Mouse (Mus musculus) common myeloid progenitor, adult 5-6 weeks (primary cell): ENCODE results near the gene Rgs17. TPM values are rescaled to one million over a fixed set of nuclear protein-coding genes. Genes with fewer than 3 reads are reported as not detected.

Experiments used
- ATAC-seq: replicated peaks from 2 replicates; pipeline ENCODE4 v1.8.0; 2016; ENCODE audit warnings: low read depth, mild to moderate bottlenecking, moderate TSS enrichment, inconsistent platforms; ENCODE audit not compliant: poor library complexity, severe bottlenecking
- total RNA-seq: library from RNA; stranded (forward); fragments of 200-1000, 187-1606 nt; gene quantifications from 2 replicates; pipeline ENCODE4 v1.2.3, GENCODE M21; 2017

Rgs17 gene
- total RNA-seq, 1 experiment from 2014 or later, result not detected

- no peak for ATAC-seq
Observed at GRCm38 (mm10) chr10:5826336-5827025, 95.7 kb downstream of the Rgs17 start.

- ATAC-seq, result peak; percentile 52
Observed at GRCm38 (mm10) chr10:5824779-5825178, 97.4 kb downstream of the Rgs17 start.

- peak; percentile 82 for ATAC-seq
Observed at GRCm38 (mm10) chr10:5823740-5824491, 98.3 kb downstream of the Rgs17 start, which contains the start of gene Mtrf1l. Mtrf1l (minus strand) TSS chr10:5823910.

GRCm38 (mm10) chr10:5823291-5823739 lies 98.9 kb downstream of the Rgs17 start:
- no peak for ATAC-seq

- ATAC-seq, result no peak
Observed at GRCm38 (mm10) chr10:5818772-5819171, 103.4 kb downstream of the Rgs17 start.

GRCm38 (mm10) chr10:5815968-5816367 lies 106.2 kb downstream of the Rgs17 start:
- ATAC-seq, result peak; percentile 95

- ATAC-seq, result no peak
Observed at GRCm38 (mm10) chr10:5813724-5814123, 108.5 kb downstream of the Rgs17 start.

- no peak for ATAC-seq
Observed at GRCm38 (mm10) chr10:5807683-5808082, 114.5 kb downstream of the Rgs17 start.

GRCm38 (mm10) chr10:5806996-5807395 lies 115.2 kb downstream of the Rgs17 start:
- no peak for ATAC-seq

- no peak for ATAC-seq
Observed at GRCm38 (mm10) chr10:5806416-5806815, 115.8 kb downstream of the Rgs17 start.

- peak; percentile 75 for ATAC-seq
Observed at GRCm38 (mm10) chr10:5805731-5806307, 116.4 kb downstream of the Rgs17 start.

GRCm38 (mm10) chr10:5805243-5805730 lies 116.9 kb downstream of the Rgs17 start, which contains the start of gene Fbxo5:
Fbxo5 (minus strand) TSS chr10:5805600.
- peak; percentile 84 for ATAC-seq

GRCm38 (mm10) chr10:5804691-5805156 lies 117.5 kb downstream of the Rgs17 start:
- ATAC-seq, result no peak

GRCm38 (mm10) chr10:5803739-5804138 lies 118.5 kb downstream of the Rgs17 start:
- no peak for ATAC-seq

- ATAC-seq, result no peak
Observed at GRCm38 (mm10) chr10:5802866-5803265, 119.3 kb downstream of the Rgs17 start.

GRCm38 (mm10) chr10:5800490-5800889 lies 121.7 kb downstream of the Rgs17 start:
- ATAC-seq, result no peak

GRCm38 (mm10) chr10:5798069-5798468 lies 124.1 kb downstream of the Rgs17 start:
- ATAC-seq, result no peak

- peak; percentile 62; the same call in 1 of the 2 replicates for ATAC-seq
Observed at GRCm38 (mm10) chr10:5790657-5791056, 131.5 kb downstream of the Rgs17 start.

GRCm38 (mm10) chr10:5786923-5787322 lies 135.3 kb downstream of the Rgs17 start:
- peak; percentile 90 for ATAC-seq
